Comparison of ENCODE assay signal across 9 mouse cellular contexts in the genomic region with DNA sequence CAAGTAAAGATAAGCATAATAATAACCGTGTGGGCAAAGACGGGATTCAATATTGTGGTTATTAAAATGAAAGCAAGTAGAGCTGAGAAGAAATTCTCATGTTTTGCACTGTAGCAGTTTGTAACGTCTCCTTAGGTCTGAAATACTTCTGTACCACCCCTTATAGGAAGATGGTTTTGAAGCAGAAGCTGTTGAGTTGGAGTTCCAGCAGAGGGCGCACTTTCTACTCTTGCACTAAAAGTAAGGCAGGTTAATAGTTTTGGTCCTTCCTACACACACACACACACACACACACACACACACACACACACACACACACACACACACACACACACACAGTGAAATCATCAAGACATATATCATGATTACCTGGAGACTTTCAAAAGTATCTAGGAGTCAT.
DNase-seq lines count a peak whose midpoint lies in the region; TF ChIP-seq lines count a peak whose summit lies in the region.
"Had no signal": no experiment of that assay in that cellular context is flagged by ENCODE, and none has a peak within 500 bp of the region (broad histone marks: within the 10 kb centered on the region; RNA-seq: fewer than 3 reads in every experiment).

No protein-coding gene starts in this region.

- no peak overlapping the region for H3K4me3 ChIP-seq in layer of hippocampus, adult 2 months
- H3K4me3 ChIP-seq: liver, embryonic 13.5 days had no signal

- peak; percentile 73 for TF ChIP-seq CTCF in layer of hippocampus, adult 2 months (conservative IDR thresholded peaks at IDR 0.05)

- DNase-seq in adrenal gland, postnatal 25 days: peak; percentile 24
- no peak for DNase-seq in adrenal gland, adult (ENCODE audit: inconsistent age in 2 of 2, low spot score in 1 of 2)
- DNase-seq in layer of hippocampus, adult 2 months (ENCODE audit: low spot score in 2 of 2): peak; percentile 23 to 57
- DNase-seq in layer of hippocampus, adult 9-10 months (ENCODE audit: low spot score): no peak
- peak; percentile 44 for DNase-seq in NIH3T3 (ENCODE audit: low read depth)
- DNase-seq in frontal cortex, postnatal 36 days (ENCODE audit: low spot score in 2 of 2): peak; percentile 51 to 57
- DNase-seq in right cerebral cortex, adult 2 months (ENCODE audit: low spot score in 2 of 2): peak; percentile 63 to 67
- no peak for DNase-seq in gastrocnemius, adult 8-10 months (ENCODE audit: low spot score in 2 of 2)
- DNase-seq: liver, embryonic 13.5 days had no signal

- H3K27ac ChIP-seq in layer of hippocampus, adult 2 months: no peak overlapping the region
- H3K27ac ChIP-seq: liver, embryonic 13.5 days had no signal

Comparison
In these comparisons a context has a peak if more than half of its experiments do, and no peak if none do; other contexts are left out.
1. DNase-seq: peak in adrenal gland, postnatal 25 days (single experiment), layer of hippocampus, adult 2 months (2 of 2), NIH3T3 (single experiment), frontal cortex, postnatal 36 days (2 of 2) and right cerebral cortex, adult 2 months (2 of 2); none in adrenal gland, adult (0 of 2), layer of hippocampus, adult 9-10 months (single experiment) and gastrocnemius, adult 8-10 months (0 of 2).